Mouse (Mus musculus) adrenal gland, adult 2 months (tissue): ENCODE data around the gene Bpifa1. TPM values are rescaled to one million over a fixed set of nuclear protein-coding genes. Genes with fewer than 3 reads are reported as not detected.

Source experiments
- polyA plus RNA-seq: library from polyadenylated mRNA; depleted of rRNA; stranded (reverse); fragments of >200 nt; gene quantifications from 2 replicates; pipeline ENCODE4 v1.2.3, GENCODE M21; 2012; rRNA removed
- total RNA-seq, 2 experiments: library from RNA; stranded (reverse); gene quantifications; 2 replicates each; pipeline ENCODE4 v1.2.3; 2021

Bpifa1 gene
- total and polyA plus RNA-seq, 3 experiments: not detected

Other genes with a start within 250 kb of the Bpifa1 start
- 1 to 10 TPM in 1 of 2 experiments, under 1 TPM in 1; 0.55 to 6.3 TPM for gene Bpifb6, start 242.5 kb upstream of the Bpifa1 start, total RNA-seq
- 0.06 TPM in 1 of 2 replicates, not detected in the other for gene Bpifb6, start 242.5 kb upstream of the Bpifa1 start, polyA plus RNA-seq
- gene Bpifb3, start 224.7 kb upstream of the Bpifa1 start, total RNA-seq: not detected
- not detected in 2 replicates for gene Bpifb3, start 224.7 kb upstream of the Bpifa1 start, polyA plus RNA-seq
- not detected for gene Bpifb4, start 204.7 kb upstream of the Bpifa1 start, total RNA-seq
- gene Bpifb4, start 204.7 kb upstream of the Bpifa1 start, polyA plus RNA-seq: 0.07 TPM in 1 of 2 replicates, not detected in the other
- not detected for gene Bpifa6, start 167.9 kb upstream of the Bpifa1 start, total RNA-seq
- not detected in 2 replicates for gene Bpifa6, start 167.9 kb upstream of the Bpifa1 start, polyA plus RNA-seq
- gene Bpifa2, start 134.6 kb upstream of the Bpifa1 start, total RNA-seq: under 1 TPM; 0.49 to 0.55 TPM
- gene Bpifa2, start 134.6 kb upstream of the Bpifa1 start, polyA plus RNA-seq: not detected in 2 replicates
- gene Bpifa3, start 12.5 kb upstream of the Bpifa1 start, total RNA-seq: not detected
- not detected in 2 replicates for gene Bpifa3, start 12.5 kb upstream of the Bpifa1 start, polyA plus RNA-seq
- gene Bpifa5, start 19.7 kb downstream of the Bpifa1 start, total RNA-seq: not detected
- gene Bpifa5, start 19.7 kb downstream of the Bpifa1 start, polyA plus RNA-seq: not detected in 2 replicates
- gene Bpifb1, start 47.9 kb downstream of the Bpifa1 start, total RNA-seq: under 1 TPM; 0.17 to 0.23 TPM
- gene Bpifb1, start 47.9 kb downstream of the Bpifa1 start, polyA plus RNA-seq: 0.06 and 0.27 TPM in 2 replicates
- under 1 TPM in 1 of 2 experiments, not detected in 1; 0.17 TPM for gene Bpifb5, start 80.9 kb downstream of the Bpifa1 start, total RNA-seq
- 0.40 and 0.54 TPM in 2 replicates for gene Bpifb5, start 80.9 kb downstream of the Bpifa1 start, polyA plus RNA-seq
- not detected for gene Bpifb9a, start 115.0 kb downstream of the Bpifa1 start, total RNA-seq
- gene Bpifb9a, start 115.0 kb downstream of the Bpifa1 start, polyA plus RNA-seq: not detected in 2 replicates
- gene Bpifb9b, start 164.3 kb downstream of the Bpifa1 start, total RNA-seq: not detected
- gene Bpifb9b, start 164.3 kb downstream of the Bpifa1 start, polyA plus RNA-seq: not detected in 2 replicates
- gene Cdk5rap1, start 230.1 kb downstream of the Bpifa1 start, total RNA-seq: 10 to 100 TPM in 1 of 2 experiments, 1 to 10 TPM in 1; 9.7 to 14.4 TPM
- gene Cdk5rap1, start 230.1 kb downstream of the Bpifa1 start, polyA plus RNA-seq: 5.9 and 7.1 TPM in 2 replicates